Mouse (Mus musculus): ENCODE data around the gene Ednrb. TPM values are rescaled to one million over a fixed set of nuclear protein-coding genes. Genes with fewer than 3 reads are reported as not detected.

The Ednrb gene
- 10 to 100 TPM; 35.0 to 37.0 TPM for total RNA-seq (2021)
- long read RNA-seq, experiment 1, full-length matches to known transcripts, result 42 of 50 reads
- long read RNA-seq, experiment 1, partial matches to known transcripts, result 4 of 50 reads
- long read RNA-seq, experiment 1, other reads (novel, unspliced or antisense), result 4 of 50 reads
- long read RNA-seq, experiment 2, full-length matches to known transcripts, result 33 of 38 reads
- long read RNA-seq, experiment 2, partial matches to known transcripts, result 0 of 38 reads
- long read RNA-seq, experiment 2, other reads (novel, unspliced or antisense), result 5 of 38 reads

- DNase-seq (ENCODE audit: low spot score in 2 of 2), result peak in 1 of 2 experiments; percentile 14
Measured at GRCm38 (mm10) chr14:103844011-103844549, at the start of gene Ednrb. Gene Ednrb (minus strand): TSS chr14:103844402.

- DNase-seq (ENCODE audit: low spot score in 2 of 2), result no peak
Measured at GRCm38 (mm10) chr14:103892411-103892938, 48.3 kb upstream of the Ednrb start.

- no peak for DNase-seq (ENCODE audit: low spot score in 2 of 2)
Measured at GRCm38 (mm10) chr14:103890761-103891160, 46.6 kb upstream of the Ednrb start.

- no peak for DNase-seq (ENCODE audit: low spot score in 2 of 2)
Measured at GRCm38 (mm10) chr14:103884892-103885575, 40.8 kb upstream of the Ednrb start.

- no peak for DNase-seq (ENCODE audit: low spot score in 2 of 2)
Measured at GRCm38 (mm10) chr14:103882943-103883342, 38.7 kb upstream of the Ednrb start.

GRCm38 (mm10) chr14:103877117-103877516, 32.9 kb upstream of the Ednrb start:
- DNase-seq (ENCODE audit: low spot score in 2 of 2), result no peak

- no peak for DNase-seq (ENCODE audit: low spot score in 2 of 2)
Measured at GRCm38 (mm10) chr14:103876598-103876997, 32.4 kb upstream of the Ednrb start.

- DNase-seq (ENCODE audit: low spot score in 2 of 2), result no peak
Measured at GRCm38 (mm10) chr14:103866636-103867035, 22.4 kb upstream of the Ednrb start.

- no peak for DNase-seq (ENCODE audit: low spot score in 2 of 2)
Measured at GRCm38 (mm10) chr14:103865226-103865625, 21.0 kb upstream of the Ednrb start.

GRCm38 (mm10) chr14:103850071-103850845, 6.1 kb upstream of the Ednrb start:
- DNase-seq (ENCODE audit: low spot score in 2 of 2), result no peak

- no peak for DNase-seq (ENCODE audit: low spot score in 2 of 2)
Measured at GRCm38 (mm10) chr14:103845716-103846115, 1.5 kb upstream of the Ednrb start.

- DNase-seq (ENCODE audit: low spot score in 2 of 2), result no peak
Measured at GRCm38 (mm10) chr14:103844944-103845343, 742 bp upstream of the Ednrb start.

- DNase-seq (ENCODE audit: low spot score in 2 of 2), result peak; percentile 23 to 50
Measured at GRCm38 (mm10) chr14:103843371-103844001, 716 bp downstream of the Ednrb start.

- DNase-seq (ENCODE audit: low spot score in 2 of 2), result no peak
Measured at GRCm38 (mm10) chr14:103842896-103843295, 1.3 kb downstream of the Ednrb start.

GRCm38 (mm10) chr14:103840436-103840835, 3.8 kb downstream of the Ednrb start:
- no peak for DNase-seq (ENCODE audit: low spot score in 2 of 2)

- no peak for DNase-seq (ENCODE audit: low spot score in 2 of 2)
Measured at GRCm38 (mm10) chr14:103838887-103839286, 5.3 kb downstream of the Ednrb start.

GRCm38 (mm10) chr14:103834589-103834988, 9.6 kb downstream of the Ednrb start:
- DNase-seq (ENCODE audit: low spot score in 2 of 2), result no peak

- no peak for DNase-seq (ENCODE audit: low spot score in 2 of 2)
Measured at GRCm38 (mm10) chr14:103834147-103834546, 10.1 kb downstream of the Ednrb start.

- no peak for DNase-seq (ENCODE audit: low spot score in 2 of 2)
Measured at GRCm38 (mm10) chr14:103832472-103832871, 11.7 kb downstream of the Ednrb start.

- DNase-seq (ENCODE audit: low spot score in 2 of 2), result no peak
Measured at GRCm38 (mm10) chr14:103831007-103831406, 13.2 kb downstream of the Ednrb start.

GRCm38 (mm10) chr14:103826343-103826742, 17.9 kb downstream of the Ednrb start:
- DNase-seq (ENCODE audit: low spot score in 2 of 2), result no peak

All from gastrocnemius, postnatal 4 days (tissue).